Mouse (Mus musculus): ENCODE results near the gene Kcnc3.
A peak's percentile ranks its signal among the peaks of the same experiment; 100 is the strongest.

The Kcnc3 gene

DNA sequence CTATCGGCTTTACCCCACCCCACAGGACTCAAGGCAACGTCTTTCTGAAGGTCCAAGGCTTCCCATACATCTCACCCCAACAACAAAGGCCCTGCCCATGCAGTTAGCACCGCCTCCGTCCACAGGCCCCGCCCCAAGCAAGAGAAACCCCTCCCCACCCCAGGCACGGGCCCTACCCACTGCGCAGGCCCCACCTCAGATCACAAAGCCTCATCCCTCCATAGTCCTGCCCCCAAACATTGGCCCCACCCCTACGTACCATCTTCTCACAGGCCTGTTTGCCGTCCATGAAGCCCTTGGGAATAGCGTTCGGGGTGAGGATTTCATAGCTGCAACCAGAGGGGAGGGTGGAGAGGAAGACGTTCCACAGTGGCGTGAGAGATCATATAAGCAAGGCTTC lies 42.2 kb downstream of the Kcnc3 start:
- no peak for DNase-seq

DNA sequence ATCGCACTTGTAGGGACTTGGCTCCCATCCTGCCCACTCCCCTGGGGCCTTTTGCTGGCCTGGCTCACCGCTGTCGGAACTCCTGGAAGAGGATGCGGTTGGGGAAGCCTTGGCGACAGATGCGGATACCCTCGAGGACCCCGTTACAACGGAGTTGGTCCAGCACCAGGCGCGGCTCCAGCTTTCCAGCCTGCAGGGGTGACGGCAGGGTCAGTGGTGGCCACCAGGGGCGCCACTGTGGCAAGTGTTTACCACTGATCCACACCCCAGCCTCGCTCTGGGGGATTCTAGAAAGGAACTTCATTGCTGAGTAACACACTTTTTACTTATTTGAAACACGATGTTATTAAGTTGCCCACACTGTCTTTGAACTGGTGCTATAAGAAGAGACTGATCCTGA lies 42.9 kb downstream of the Kcnc3 start:
- no peak for DNase-seq

DNA sequence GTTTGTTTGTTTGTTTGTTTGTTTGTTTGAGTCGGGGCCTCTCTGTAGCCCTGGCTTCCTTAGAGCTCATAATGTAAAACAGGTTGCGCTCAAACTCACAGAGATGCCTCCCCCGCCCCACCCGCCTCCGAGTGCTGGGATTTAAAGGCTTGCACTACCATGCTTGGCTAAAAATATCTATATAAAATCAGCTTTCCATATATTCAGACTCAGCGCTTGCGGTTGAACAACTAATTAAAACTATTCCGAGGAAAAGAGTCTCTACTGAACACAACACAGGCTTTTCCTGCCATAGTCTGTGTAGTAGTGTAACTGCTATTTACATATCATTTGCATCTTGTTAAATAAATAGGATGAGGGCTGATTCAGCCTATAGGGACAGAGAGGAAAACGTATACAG lies 46.2 kb downstream of the Kcnc3 start:
- no peak for DNase-seq

DNA sequence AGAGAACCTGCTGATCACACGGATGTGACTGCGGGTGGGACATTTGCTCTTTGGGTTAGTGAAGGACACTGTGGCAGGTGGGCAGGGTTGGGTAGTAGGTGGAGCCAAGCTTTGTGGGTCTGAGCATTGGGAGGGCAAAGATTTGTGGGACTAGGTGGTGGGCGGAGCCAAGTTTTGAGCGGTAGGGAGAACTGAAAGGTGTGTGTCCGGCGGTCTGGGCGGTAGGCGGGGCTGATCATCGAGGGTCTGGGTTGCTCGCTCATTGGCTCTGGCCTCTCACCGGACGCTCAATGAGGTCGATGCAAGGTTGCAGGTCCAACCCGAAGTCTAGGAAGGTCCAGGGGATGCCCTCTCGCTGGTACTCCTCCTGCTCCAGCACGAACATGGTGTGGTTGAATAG lies 48.2 kb downstream of the Kcnc3 start:
- no peak for DNase-seq

DNA sequence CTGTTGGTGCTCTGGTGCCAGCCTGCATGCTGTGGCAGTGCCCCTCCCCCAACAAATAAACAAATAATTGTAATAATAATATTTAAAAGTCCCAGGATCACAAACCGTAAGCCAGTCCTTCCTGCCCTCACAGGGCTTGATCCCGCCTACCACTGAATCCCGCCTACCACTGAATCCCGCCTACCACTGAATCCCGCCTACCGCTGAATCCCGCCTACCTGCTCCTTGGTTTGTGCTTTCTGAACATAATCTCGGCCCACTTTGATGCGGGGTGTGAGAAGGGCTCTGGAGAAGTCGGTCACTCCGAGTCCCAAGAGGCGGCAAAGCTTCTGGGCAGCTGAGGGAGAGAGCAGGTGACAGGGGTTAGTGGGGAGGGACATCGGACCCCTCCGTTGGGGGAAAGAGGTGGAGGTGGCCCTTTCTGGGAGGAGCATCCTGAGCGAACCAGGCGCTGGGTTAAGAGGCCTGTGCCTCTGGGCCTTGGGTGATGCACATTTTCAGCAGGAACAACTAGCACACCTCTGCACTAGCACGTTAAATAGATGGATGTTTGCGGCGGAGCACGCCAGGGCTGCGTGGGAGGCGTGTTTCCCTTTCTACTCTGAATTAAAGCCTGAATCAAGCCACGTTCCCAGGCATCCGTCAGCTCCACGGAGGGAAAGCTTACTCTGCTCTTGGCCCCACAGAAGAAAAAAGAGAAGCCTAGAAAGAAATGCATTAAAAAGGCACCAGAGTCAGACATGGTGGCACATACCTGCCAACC lies 50.6 kb downstream of the Kcnc3 start:
- no peak for DNase-seq

DNA sequence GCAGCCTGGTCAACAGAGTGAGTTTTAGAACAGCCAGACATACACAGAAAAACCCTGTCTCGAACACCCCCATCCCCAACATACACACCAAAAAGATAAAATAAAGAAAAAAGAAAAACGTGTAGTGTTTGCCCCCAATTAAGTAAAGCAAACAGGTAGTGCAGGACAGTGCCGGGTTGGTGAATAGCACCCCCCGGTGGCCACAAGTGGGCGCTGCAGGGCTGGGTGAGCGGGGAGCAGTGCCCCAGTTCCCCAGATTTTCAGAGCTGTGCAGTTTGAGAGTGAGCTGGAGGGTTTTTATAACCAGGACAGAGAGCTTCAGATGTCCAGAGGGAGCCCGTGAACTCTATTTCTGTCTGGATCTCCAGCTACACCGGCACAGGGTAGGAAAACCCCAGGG lies 51.4 kb downstream of the Kcnc3 start:
- peak; percentile 28 for DNase-seq

DNA sequence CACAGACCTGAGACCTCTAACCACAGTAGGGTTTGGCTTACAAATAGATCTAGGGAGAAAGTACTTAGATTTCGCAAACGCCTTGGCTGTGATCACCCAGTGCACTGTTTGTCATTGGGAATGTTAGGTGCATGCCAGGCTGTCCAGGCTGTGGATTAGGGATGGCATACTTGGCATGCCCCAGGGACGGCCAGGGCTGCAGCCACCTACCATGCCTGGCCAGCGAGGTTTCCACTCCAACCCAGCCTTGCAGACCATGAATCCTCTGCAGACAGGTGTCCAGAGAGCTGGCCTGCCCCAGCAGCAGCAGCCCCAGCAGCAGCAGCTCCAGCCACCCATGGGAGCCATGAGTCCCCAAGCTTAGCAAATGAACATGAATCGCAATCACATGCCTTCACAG lies 54.8 kb downstream of the Kcnc3 start:
- no peak for DNase-seq

DNA sequence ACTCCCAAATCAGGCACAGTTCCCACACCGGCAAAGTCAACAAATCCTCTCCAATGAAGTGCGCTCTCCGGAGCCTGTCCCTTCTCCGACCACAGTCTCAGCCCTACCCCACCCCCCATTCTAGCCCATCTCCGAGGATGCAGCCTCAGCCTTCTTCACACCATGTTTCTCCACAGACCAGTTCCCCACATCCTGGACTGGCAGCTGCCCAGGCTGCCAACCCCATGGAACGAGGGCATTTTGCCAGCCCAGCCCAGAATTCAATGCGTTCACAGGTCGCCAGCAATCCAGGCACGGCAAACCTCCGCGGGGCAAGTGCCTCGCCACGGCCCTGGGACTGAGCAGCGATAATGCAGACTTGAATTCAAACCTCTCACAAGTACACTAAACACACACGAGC lies 55.5 kb downstream of the Kcnc3 start:
- peak; percentile 70 for DNase-seq

DNA sequence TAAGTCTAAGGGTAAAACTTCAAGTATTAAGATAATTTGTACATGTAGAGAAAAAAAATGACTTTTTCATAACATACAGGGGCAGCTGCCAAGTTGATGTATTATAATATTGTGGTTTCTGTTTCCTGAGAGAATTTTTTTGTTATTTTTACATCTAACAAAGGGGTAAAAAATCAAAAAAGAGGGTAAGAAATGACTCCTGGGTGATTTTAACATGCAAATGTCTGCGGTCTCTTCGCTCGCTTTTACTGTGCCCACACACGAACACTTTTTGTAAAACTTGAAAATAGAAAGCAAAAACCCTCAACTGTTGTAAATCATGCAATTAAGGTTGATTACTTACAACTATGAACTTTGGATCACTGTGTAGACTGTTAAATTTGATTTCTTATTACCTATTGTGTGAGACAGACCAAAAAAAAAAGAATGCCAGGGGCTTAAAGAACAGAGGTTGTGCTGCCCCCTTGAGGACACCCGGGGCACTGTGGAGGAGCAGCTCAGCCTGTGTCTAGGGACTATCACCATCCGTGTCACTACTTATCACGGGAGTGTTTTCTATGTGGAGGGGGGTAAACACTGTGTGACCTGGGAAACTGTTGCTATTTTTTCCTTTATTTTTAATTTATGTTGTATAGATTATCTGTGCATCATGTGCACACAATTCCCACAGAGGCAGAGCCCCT lies 56.7 kb downstream of the Kcnc3 start:
- DNase-seq: peak; percentile 76

DNA sequence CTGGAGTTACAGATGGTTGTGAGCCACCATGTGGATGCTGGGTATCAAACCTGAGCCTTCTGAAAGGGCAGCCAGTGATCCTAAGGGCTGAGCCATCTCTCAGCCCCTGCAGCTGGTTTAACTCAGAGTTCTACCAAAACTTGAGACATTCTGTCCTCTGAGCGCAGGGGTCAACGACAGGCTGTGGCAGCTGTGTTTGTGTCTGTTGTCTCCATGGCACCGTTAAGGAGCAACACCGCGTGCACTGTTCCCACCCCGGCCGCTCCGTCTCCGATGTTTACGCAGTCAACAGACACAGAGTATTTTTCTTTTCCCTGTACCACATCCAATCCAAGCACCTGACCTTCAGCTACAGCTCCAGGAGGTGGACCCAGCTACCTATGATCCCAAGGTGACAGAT lies 57.3 kb downstream of the Kcnc3 start:
- DNase-seq: no peak

DNA sequence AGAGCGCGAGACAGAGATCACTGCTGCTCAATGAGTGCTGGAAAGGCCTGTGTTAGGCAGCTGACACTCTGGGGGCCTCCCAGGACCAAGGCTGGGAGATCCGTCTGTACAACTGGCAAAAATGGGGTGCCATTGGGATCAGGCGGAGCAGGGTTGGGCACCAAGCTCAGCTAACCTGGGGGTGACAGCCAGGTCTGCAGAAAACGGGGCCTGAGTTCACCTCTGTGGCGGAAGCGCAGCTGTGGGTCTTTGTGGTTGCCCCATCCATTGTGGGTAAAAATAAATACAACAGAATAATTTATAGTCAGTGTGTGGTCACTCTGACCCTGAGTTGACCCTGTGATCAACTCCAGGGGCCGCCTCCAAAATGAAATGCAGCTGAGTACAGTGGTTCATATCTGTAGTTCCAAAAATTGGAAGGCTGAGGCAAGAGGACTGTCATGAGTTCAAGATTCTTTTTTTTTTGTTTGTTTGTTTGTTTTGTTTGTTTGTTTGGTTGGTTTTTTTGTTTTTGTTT lies 58.7 kb downstream of the Kcnc3 start:
- no peak for DNase-seq

DNA sequence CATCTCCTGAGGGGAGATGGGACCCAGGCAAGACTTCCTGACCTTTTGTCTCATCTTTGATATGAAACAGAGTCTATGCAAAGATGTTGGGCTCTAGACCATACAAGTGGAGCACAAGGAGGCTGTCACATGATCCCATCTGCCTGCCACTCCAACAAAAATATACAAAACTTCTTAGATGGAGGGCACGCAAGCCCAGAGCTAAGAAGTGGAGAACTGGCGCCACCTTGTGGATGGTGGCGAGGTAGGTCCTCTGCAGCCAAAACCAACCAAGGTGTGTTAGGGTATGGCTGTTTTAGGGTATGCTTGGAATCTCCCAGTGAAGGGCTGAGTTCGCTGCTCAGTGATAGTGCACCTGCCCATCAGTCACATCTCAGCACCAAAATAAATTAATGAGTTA lies 59.5 kb downstream of the Kcnc3 start:
- peak; percentile 53 for DNase-seq

DNA sequence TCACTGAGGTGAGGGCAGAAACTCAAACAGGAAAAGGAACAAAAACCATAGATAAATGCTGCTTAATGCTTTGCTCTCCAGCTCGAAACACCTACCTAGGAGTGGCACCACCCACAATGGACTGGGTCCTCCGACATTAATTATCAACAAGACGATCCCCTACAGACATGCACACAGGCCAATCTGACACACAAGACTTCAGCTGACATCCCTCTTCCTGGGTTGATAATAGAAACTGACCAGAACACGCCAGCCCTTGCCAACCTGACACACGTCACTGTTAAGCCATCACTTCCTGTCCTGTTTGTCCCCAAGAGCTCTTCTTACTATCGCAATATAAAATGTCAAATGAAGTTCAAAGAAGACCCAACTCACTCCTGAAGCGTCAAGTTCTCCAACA lies 61.0 kb downstream of the Kcnc3 start:
- DNase-seq: no peak

DNA sequence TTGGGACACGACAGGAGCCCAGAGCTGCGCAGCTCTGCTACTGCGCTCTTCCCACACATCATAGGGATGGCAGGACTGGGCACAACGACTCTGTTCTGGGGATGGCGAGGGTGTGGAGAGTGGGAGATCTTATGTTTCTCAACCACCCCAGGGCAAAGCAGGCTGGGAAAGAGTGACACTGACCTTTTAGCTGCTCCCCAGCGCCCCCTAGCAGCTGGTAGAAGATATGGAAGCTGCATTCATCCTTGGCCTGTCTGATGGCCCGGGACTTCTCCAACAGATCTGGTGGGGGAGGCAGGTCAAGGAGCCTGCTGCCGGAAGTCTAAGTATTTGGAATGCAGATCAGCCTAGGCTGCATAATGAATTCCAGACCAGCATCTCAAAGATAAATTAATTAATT lies 63.3 kb downstream of the Kcnc3 start:
- DNase-seq: no peak

All from kidney, adult 18-20 months (tissue).